Mouse (Mus musculus) hindbrain, embryonic 11.5 days (tissue): Measurements from ENCODE around the gene Ckm. TPM values are rescaled to one million over a fixed set of nuclear protein-coding genes. Genes with fewer than 3 reads are reported as not detected.

ENCODE experiments used
- ATAC-seq: fragments of 200-750 bp; cut with Nextera tagmentation; 2 replicates; pipeline ENCODE4 v1.8.0; 2017; ENCODE audit warnings: mild to moderate bottlenecking, moderate TSS enrichment, moderate library complexity; ENCODE audit not compliant: low FRiP score
- DNase-seq: peaks from one replicate; pipeline ENCODE4 v3.0.0-alpha.2; 2015; ENCODE audit warnings: low spot score
- H3K27ac ChIP-seq: fragments of 300-500 bp; sonication (generic); 2 replicates; pipeline ENCODE4 v1.5.1; 2014; ENCODE audit warnings: mild to moderate bottlenecking, low read depth, low read length
- H3K27me3 ChIP-seq: fragments of 300-500 bp; sonication (generic); 2 replicates; pipeline ENCODE4 v1.6.1; 2014; ENCODE audit warnings: mild to moderate bottlenecking, low read length, moderate library complexity, mixed read lengths; ENCODE audit not compliant: control insufficient read depth, insufficient read depth
- H3K36me3 ChIP-seq: fragments of 300-500 bp; sonication (generic); 2 replicates; pipeline ENCODE4 v1.6.1; 2014; ENCODE audit warnings: mild to moderate bottlenecking, low read length, moderate library complexity, mixed read lengths; ENCODE audit not compliant: control insufficient read depth, insufficient read depth
- H3K4me1 ChIP-seq: fragments of 300-500 bp; sonication (generic); replicated peaks from 2 replicates; pipeline ENCODE4 v1.6.1; 2014; ENCODE audit warnings: low read length, mixed read lengths; ENCODE audit not compliant: control insufficient read depth, insufficient read depth
- H3K4me2 ChIP-seq: fragments of 300-500 bp; sonication (generic); replicated peaks from 2 replicates; pipeline ENCODE4 v1.6.1; 2014; ENCODE audit warnings: mild to moderate bottlenecking, low read depth, low read length
- H3K4me3 ChIP-seq: fragments of 300-500 bp; sonication (generic); 2 replicates; pipeline ENCODE4 v1.5.1; 2014; ENCODE audit warnings: low read depth, low read length
- H3K9ac ChIP-seq: fragments of 300-500 bp; sonication (generic); 2 replicates; pipeline ENCODE4 v1.6.1; 2014; ENCODE audit warnings: low read depth, low read length
- H3K9me3 ChIP-seq: fragments of 300-500 bp; sonication (generic); 2 replicates; pipeline ENCODE4 v1.6.1; 2016; ENCODE audit warnings: low read length; ENCODE audit not compliant: control insufficient read depth
- WGBS: fragments of 180-500 bp; shearing (Covaris S2); extraction: QIAGEN DNeasy Blood & Tissue Kit; methylation state at CpG from one replicate; pipeline ENCODE4 v1.1.7; 2014; 5-methylcytosine and 5-hydroxymethylcytosine counted together
- polyA plus RNA-seq: library from polyadenylated mRNA; unstranded; fragments of >200 nt; fragmentation: Nextera tagmentation; extraction: Ambion mirVana; gene quantifications from 2 replicates; pipeline ENCODE4 v1.2.1, GENCODE M21; 2014

Gene Ckm
- polyA plus RNA-seq, 1 experiment from 2014 or later, result not detected

DNA sequence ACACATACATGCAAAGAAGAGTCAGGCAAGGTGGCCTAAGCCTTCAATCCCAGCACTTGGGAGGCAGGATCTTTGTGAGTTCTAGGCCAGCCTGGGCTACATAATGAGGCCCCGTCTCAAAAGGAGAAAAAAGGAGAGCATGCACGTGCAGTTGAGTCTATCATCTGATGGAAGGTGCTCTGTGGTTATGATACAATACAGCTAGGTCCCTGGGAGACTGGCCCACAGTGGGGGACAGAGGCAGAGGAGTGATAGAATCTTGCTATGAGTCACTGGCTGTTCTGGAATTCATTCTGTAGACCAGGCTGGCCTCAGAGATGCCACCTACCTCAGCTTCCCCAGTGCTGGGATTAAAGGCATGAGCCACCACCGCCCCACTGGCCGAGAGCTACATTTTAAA lies 57.9 kb downstream of the Ckm start:
- ATAC-seq, result no peak
- Histone ChIP-seq H3K9me3 (no peaks in the 10 kb centered on the region), H3K4me1 (no peaks in the 10 kb centered on the region), H3K36me3 (no peaks in the 10 kb centered on the region), H3K27me3 (peaks cover 9% of the 10 kb centered on the region; the same call in 1 of the 2 replicates), H3K9ac (no peak overlapping the region), H3K27ac (no peak overlapping the region), H3K4me3 (no peak overlapping the region), H3K4me2 (no peak overlapping the region)
- no peak for DNase-seq
- WGBS, result 65% methylated on average over 4 of the region's 4 CpGs

DNA sequence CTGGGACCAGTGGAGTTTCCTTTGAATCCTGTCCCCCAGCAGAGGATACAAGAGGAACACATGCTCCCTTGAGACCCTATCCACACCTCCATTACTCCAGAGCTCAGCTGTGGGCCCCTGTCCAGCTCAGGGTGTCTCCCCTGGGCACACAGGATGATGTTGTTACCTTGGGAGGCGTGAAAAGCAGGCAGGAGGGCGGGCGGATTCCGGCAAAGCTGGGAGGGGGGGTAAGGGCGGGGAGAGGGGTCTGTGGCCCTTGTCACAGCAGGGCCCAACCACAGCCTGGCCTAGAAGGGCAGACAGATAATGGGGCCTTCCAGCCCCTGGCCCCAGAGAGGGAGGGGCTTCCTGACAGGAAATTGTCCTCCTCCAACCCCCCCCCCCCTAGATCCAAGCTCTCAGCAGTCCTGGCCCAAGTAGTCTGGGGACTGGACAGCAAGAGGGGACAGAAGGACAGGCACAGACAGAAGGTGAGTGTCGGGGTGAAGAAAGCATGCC lies 58.4 kb downstream of the Ckm start, which contains the start of gene Exoc3l2:
Gene Exoc3l2, plus strand, starts transcription at position 448 of the 498 bp plus-strand sequence.
- ATAC-seq, result no peak
- DNase-seq, result no peak
- H3K4me3 ChIP-seq, result no peak within 1 kb of the TSS
- no peak within 1 kb of the TSS for H3K27ac ChIP-seq
- no peaks in the 10 kb centered on the region for H3K4me1 ChIP-seq
- H3K36me3 ChIP-seq, result no peaks in the 10 kb centered on the region
- no peak within 1 kb of the TSS for H3K4me2 ChIP-seq
- peaks cover 9% of the 10 kb centered on the region; the same call in 1 of the 2 replicates for H3K27me3 ChIP-seq
- no peaks in the 10 kb centered on the region for H3K9me3 ChIP-seq
- 18% methylated on average over 6 of the region's 6 CpGs for WGBS
- no peak within 1 kb of the TSS for H3K9ac ChIP-seq

DNA sequence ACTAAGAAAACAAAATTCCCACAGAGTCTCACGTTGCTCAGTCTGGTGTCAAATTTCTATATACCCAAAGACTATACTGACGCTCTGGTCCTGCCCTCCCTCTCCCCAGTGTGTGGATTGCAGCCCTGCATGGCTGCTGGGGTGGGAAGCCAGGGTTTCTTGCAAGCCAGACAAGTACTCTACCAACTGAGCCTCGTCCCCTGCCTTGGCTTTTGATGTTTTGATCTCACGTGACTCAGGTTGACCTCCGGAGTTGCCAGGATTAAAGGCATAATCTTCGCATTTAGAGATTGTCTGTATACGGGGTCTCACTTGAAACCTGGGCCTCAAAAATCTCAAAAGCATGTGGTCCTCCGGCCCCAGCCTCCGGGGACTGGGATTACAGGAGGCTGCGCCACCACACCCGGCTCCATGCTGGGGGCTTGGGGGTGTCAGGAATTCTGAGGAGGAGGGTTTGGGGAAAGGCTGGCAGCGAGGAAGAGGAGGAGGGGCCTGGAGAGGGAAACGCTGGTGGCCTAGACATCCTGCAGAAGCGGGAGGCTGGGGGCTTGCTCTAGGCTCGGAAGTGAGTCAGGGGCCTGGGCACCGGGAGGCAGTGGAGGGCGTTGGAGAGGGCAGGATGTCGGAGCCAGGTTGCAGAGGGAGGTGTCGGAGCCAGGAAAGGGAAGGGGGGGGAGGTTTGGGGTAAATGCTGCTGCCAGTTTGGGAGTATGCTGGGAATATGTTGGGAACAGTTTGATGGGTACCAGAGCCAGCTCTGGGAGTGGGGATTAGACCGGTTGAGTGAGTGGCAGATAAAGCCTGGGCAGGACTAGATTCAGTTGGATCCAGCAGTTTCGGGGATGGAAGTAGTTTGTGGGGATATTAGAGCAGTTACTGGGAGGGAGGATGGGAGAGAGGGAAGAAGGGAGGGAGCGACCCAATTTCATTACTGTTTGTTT lies 60.1 kb downstream of the Ckm start:
- 0 out of 2 replicates have a peak overlapping the region, but pooled peaks have one; percentile 4 for H3K4me3 ChIP-seq
- WGBS, result 11% methylated on average over 21 of the region's 22 CpGs
- no peak overlapping the region for H3K4me2 ChIP-seq
- no peak overlapping the region for H3K27ac ChIP-seq
- DNase-seq (no peak), ATAC-seq (no peak)
- H3K27me3 ChIP-seq, result peaks cover 18% of the 10 kb centered on the region
- H3K4me1 ChIP-seq, result no peaks in the 10 kb centered on the region
- H3K9ac ChIP-seq, result no peak overlapping the region
- no peaks in the 10 kb centered on the region for H3K36me3 ChIP-seq
- H3K9me3 ChIP-seq, result no peaks in the 10 kb centered on the region

DNA sequence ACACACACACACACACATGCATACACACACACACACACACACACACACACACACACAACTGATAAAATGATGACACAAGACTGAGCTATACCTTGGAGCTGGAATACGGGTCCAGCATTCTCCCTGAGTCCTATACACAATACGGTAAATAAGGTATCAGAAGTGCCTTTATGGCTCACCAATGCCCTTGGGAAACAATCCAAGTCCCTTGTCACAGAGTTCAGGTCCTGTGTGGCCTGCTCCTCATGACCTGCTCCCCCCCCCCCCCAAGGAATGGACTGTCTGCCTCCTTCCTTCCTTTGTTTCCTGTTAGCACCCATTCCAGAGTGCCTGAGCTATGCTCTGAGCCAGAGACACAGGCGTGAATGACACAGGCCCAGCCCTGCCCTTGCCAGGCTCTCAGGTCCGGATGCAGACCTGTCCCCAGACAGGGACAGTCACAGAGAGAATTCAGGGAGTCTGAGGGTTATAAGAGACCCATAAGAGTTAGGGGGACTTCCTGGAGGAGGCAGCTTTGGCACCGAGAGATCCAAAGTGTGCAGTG lies 62.1 kb downstream of the Ckm start:
- no peak overlapping the region for H3K4me3 ChIP-seq
- no peaks in the 10 kb centered on the region for H3K36me3 ChIP-seq
- no peak overlapping the region for H3K9ac ChIP-seq
- H3K27me3 ChIP-seq, result peaks cover 35% of the 10 kb centered on the region
- DNase-seq (no peak), ATAC-seq (no peak)
- 64% methylated on average over 5 of the region's 5 CpGs for WGBS
- no peaks in the 10 kb centered on the region for H3K9me3 ChIP-seq
- H3K4me1 ChIP-seq, result no peaks in the 10 kb centered on the region
- no peak overlapping the region for H3K4me2 ChIP-seq
- H3K27ac ChIP-seq, result no peak overlapping the region

DNA sequence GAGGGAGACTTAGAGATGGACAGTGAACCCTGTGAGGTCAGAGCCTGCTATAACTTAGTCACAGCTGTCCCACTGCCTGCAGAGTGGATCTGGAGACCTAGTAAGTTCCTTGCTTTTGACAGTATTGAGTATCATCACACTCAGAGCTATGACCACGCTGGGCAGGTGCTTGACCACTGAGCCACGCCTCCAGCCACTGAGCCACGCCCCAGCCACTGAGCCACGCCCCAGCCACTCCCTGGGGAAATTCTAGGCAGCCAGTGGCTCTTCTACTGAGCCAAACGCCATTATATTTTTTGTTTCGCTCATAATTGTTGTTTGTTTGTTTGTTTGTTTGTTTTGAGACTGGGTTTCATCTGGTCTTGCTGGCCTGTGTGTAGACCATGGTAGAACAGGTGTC lies 63.1 kb downstream of the Ckm start:
- 42% methylated on average over 6 of the region's 6 CpGs for WGBS
- Histone ChIP-seq H3K4me3 (no peak overlapping the region), H3K9ac (no peak overlapping the region), H3K27me3 (peaks cover 44% of the 10 kb centered on the region), H3K9me3 (no peaks in the 10 kb centered on the region), H3K27ac (no peak overlapping the region), H3K4me2 (no peak overlapping the region), H3K4me1 (no peaks in the 10 kb centered on the region), H3K36me3 (no peaks in the 10 kb centered on the region)
- DNase-seq (no peak), ATAC-seq (no peak)

DNA sequence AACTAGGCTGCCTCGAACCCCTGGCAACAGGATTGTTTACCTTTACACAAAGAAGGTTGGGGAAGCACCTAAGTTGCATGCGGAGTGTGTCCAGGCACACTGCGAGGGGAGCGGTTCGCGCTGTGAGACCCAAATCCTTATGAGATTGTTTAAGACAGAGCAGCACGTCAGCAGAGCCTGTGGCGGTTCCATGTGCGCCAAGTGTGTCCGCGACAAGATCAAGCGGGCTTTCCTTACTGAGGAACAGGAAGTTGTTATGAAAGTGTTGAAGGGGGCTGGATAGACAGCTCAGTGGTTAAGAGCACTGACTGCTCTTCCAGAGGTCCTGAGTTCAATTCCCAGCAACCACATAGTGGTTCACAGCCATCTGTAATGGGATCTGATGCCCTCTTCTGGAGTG lies 63.7 kb downstream of the Ckm start:
- no peak for ATAC-seq
- Histone ChIP-seq H3K36me3 (no peaks in the 10 kb centered on the region), H3K27me3 (peaks cover 51% of the 10 kb centered on the region), H3K9me3 (no peaks in the 10 kb centered on the region), H3K9ac (no peak overlapping the region), H3K4me3 (no peak overlapping the region), H3K4me2 (no peak overlapping the region), H3K4me1 (no peaks in the 10 kb centered on the region), H3K27ac (no peak overlapping the region)
- 63% methylated on average over 12 of the region's 12 CpGs for WGBS
- DNase-seq, result no peak

DNA sequence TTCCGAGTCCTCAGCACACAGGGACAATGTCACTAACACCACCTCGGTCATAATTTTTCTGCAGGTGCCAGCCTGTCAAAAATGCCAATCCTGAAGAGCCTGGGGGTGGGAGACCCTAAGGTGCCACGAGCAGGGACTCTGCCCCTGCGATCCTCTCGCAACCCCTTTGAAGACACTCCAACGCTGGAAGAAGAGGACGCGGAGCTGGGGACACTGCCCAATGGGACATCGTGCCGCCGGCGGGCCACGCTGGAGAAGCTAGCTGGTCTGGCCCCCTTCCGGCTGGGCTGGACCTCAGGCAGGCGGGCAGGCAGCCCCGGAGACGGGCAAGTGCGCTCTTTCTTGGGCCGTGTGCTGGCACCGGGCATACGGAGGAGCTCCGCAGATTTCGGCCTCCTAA lies 64.8 kb downstream of the Ckm start:
- Histone ChIP-seq H3K9me3 (no peaks in the 10 kb centered on the region), H3K27me3 (peaks cover 60% of the 10 kb centered on the region), H3K36me3 (no peaks in the 10 kb centered on the region), H3K4me3 (no peak overlapping the region), H3K4me2 (no peak overlapping the region), H3K4me1 (no peaks in the 10 kb centered on the region), H3K9ac (no peak overlapping the region), H3K27ac (no peak overlapping the region)
- WGBS, result 17% methylated on average over 23 of the region's 23 CpGs
- ATAC-seq, result no peak
- no peak for DNase-seq

DNA sequence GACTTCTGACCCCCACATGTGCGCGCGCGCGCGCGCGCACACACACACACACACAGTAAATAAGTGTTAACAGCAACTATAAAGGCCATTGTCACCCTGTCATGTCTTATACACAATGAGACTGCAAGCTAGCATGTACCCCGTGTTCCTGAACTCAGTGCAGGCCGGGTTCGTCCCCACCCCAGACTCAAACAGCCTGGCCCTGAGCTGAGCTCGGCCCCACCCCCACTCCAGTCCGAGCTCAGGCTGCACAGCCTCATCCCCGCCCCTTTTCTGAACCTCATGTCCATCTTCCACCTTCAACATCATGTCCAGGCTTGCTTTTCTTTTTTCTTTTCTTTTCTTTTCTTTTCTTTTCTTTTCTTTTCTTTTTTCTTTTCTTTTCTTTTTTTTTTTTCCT lies 65.7 kb downstream of the Ckm start:
- peaks cover 61% of the 10 kb centered on the region for H3K27me3 ChIP-seq
- no peak for DNase-seq

More for the DNA sequence above, 65.7 kb downstream of the Ckm start:
- H3K9ac ChIP-seq, result no peak overlapping the region
- no peaks in the 10 kb centered on the region for H3K36me3 ChIP-seq
- no peak overlapping the region for H3K4me3 ChIP-seq
- no peak for ATAC-seq
- H3K9me3 ChIP-seq, result no peaks in the 10 kb centered on the region
- H3K4me2 ChIP-seq, result no peak overlapping the region
- H3K4me1 ChIP-seq, result no peaks in the 10 kb centered on the region
- WGBS, result 5% methylated on average over 14 of the region's 14 CpGs
- H3K27ac ChIP-seq, result no peak overlapping the region
